Mouse (Mus musculus): ENCODE results near the gene BC025446. TPM values are rescaled to one million over a fixed set of nuclear protein-coding genes. Genes with fewer than 3 reads are reported as not detected.
A peak's percentile ranks its signal among the peaks of the same experiment; 100 is the strongest.
"Not testable (repeated sequence)": the region's sequence is repeated elsewhere in the genome, so short reads cannot be mapped to it uniquely, and the experiment has no call there.

Gene BC025446
- 0.21 and 0.85 TPM in 2 replicates for total RNA-seq (2012; rRNA removed)

DNA sequence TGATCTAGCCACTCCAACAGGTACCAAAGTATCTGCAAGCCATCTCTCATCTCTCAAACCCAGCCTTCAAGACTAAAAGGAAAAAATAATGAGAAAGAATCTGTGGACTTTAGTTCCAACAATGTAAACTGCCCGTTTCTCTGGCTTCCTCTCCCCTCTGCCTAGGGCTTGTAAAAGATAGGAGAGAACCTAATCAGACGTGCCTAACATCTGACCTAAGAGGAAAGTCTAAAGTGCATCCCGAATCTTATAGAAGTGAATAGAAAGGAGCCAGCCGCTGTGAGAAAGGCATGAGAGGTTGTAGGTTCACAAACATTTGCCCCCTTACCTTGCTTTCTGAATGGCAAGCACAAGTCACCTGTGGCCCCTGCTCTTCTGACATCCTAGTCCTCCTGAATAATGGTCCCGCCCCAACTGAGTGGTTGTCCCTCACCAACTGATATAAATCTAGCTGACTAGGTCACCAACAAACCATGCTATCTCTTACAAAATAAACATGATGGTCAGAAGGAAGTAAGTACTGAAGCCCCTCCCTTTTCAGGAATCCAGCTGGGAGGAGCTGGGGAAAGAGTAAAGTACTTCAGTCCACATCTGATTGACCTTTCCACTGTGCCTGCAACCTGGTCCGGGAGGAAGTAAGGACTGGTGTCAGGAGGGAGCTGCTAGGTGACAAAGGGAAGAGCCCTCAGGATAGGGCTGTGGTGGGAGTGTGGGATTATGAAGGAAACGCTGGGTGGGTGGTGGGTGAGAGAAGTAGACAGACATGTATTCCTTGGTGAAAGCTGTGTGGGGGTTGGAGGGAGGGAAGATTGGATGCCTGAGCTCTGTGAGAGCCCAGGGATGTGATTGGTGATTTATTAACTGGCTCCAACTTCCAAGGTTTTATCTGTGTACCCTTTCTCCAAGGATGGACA is at the start of gene BC025446:
Gene BC025446 (plus strand): TSS at position 599 of the 914 bp plus-strand sequence.
- Histone ChIP-seq H3K27ac (ENCODE audit: insufficient read depth, low read depth, low read length, poor library complexity, severe bottlenecking) (no peak within 1 kb of the TSS), H3K36me3 (ENCODE audit: control insufficient read depth, insufficient read depth, low read length, poor library complexity, severe bottlenecking) (no peaks in the 10 kb centered on the region), H3K4me3 (ENCODE audit: insufficient read depth in 1 of 2, low read depth in 1 of 2, low read length in 2 of 2, poor library complexity in 1 of 2, severe bottlenecking in 1 of 2) (no peak within 1 kb of the TSS), H3K9me3 (ENCODE audit: control insufficient read depth, insufficient read depth, low read depth, low read length) (0 out of 2 replicates have a peak, but pooled peaks cover 1% of the 10 kb centered on the region), H3K9ac (ENCODE audit: insufficient read depth, low read depth, low read length, poor library complexity, severe bottlenecking) (no peak within 1 kb of the TSS), H3K4me1 (ENCODE audit: control insufficient read depth in 2 of 2, insufficient read depth in 2 of 2, low read length in 2 of 2, poor library complexity in 1 of 2) (no peaks in the 10 kb centered on the region)
- in situ Hi-C loops (cut with MboI; ENCODE audit: low sequenced_read_pairs in 2 of 2, unreplicated experiment in 2 of 2), result no loop called here
- no peak for DNase-seq (ENCODE audit: low read depth, low spot score)
- TF ChIP-seq ZC3H11A (IDR thresholded peaks at IDR 0.05; ENCODE audit: borderline replicate concordance, low read depth, low read length), result no peak
- TF ChIP-seq CHD2 (IDR thresholded peaks at IDR 0.05; ENCODE audit: low read depth, low read length), result no peak
- TF ChIP-seq HCFC1 (IDR thresholded peaks at IDR 0.05; ENCODE audit: borderline replicate concordance, insufficient read depth, low read length), result no peak
- TF ChIP-seq MAFK (IDR thresholded peaks at IDR 0.05; ENCODE audit: insufficient read depth, low read depth, low read length), result no peak
- TF ChIP-seq ZNF384 (IDR thresholded peaks at IDR 0.05; ENCODE audit: low read depth, low read length), result no peak

- Histone ChIP-seq H3K4me3 (ENCODE audit: insufficient read depth in 1 of 2, low read depth in 1 of 2, low read length in 2 of 2, poor library complexity in 1 of 2, severe bottlenecking in 1 of 2) (no peak overlapping the region), H3K9ac (ENCODE audit: insufficient read depth, low read depth, low read length, poor library complexity, severe bottlenecking) (no peak overlapping the region), H3K9me3 (ENCODE audit: control insufficient read depth, insufficient read depth, low read depth, low read length) (no peaks in the 10 kb centered on the region), H3K27ac (ENCODE audit: insufficient read depth, low read depth, low read length, poor library complexity, severe bottlenecking) (no peak overlapping the region), H3K4me1 (ENCODE audit: control insufficient read depth in 2 of 2, insufficient read depth in 2 of 2, low read length in 2 of 2, poor library complexity in 1 of 2) (no peaks in the 10 kb centered on the region), H3K36me3 (ENCODE audit: control insufficient read depth, insufficient read depth, low read length, poor library complexity, severe bottlenecking) (no peaks in the 10 kb centered on the region)
- in situ Hi-C loops (cut with MboI; ENCODE audit: low sequenced_read_pairs in 2 of 2, unreplicated experiment in 2 of 2), result no loop called here
- DNase-seq (ENCODE audit: low read depth, low spot score), result no peak
- no peak for TF ChIP-seq ZC3H11A (IDR thresholded peaks at IDR 0.05; ENCODE audit: borderline replicate concordance, low read depth, low read length)
- TF ChIP-seq MAFK (IDR thresholded peaks at IDR 0.05; ENCODE audit: insufficient read depth, low read depth, low read length), result no peak
- no peak for TF ChIP-seq ZNF384 (IDR thresholded peaks at IDR 0.05; ENCODE audit: low read depth, low read length)
These were observed 40.7 kb upstream of the BC025446 start for GRCm38 (mm10) chr15:75175506-75175905.

GRCm38 (mm10) chr15:75186291-75186690 is 29.9 kb upstream of the BC025446 start:
- Histone ChIP-seq H3K36me3 (ENCODE audit: control insufficient read depth, insufficient read depth, low read length, poor library complexity, severe bottlenecking) (no peaks in the 10 kb centered on the region), H3K9ac (ENCODE audit: insufficient read depth, low read depth, low read length, poor library complexity, severe bottlenecking) (no peak overlapping the region), H3K9me3 (ENCODE audit: control insufficient read depth, insufficient read depth, low read depth, low read length) (no peaks in the 10 kb centered on the region), H3K4me1 (ENCODE audit: control insufficient read depth in 2 of 2, insufficient read depth in 2 of 2, low read length in 2 of 2, poor library complexity in 1 of 2) (no peaks in the 10 kb centered on the region), H3K4me3 (ENCODE audit: insufficient read depth in 1 of 2, low read depth in 1 of 2, low read length in 2 of 2, poor library complexity in 1 of 2, severe bottlenecking in 1 of 2) (no peak overlapping the region), H3K27ac (ENCODE audit: insufficient read depth, low read depth, low read length, poor library complexity, severe bottlenecking) (no peak overlapping the region)
- TF ChIP-seq MAFK (IDR thresholded peaks at IDR 0.05; ENCODE audit: insufficient read depth, low read depth, low read length), result no peak
- no peak for TF ChIP-seq ZNF384 (IDR thresholded peaks at IDR 0.05; ENCODE audit: low read depth, low read length)
- TF ChIP-seq HCFC1 (IDR thresholded peaks at IDR 0.05; ENCODE audit: borderline replicate concordance, insufficient read depth, low read length), result no peak
- no peak for TF ChIP-seq CHD2 (IDR thresholded peaks at IDR 0.05; ENCODE audit: low read depth, low read length)
- no peak for TF ChIP-seq ZC3H11A (IDR thresholded peaks at IDR 0.05; ENCODE audit: borderline replicate concordance, low read depth, low read length)
- no peak for DNase-seq (ENCODE audit: low read depth, low spot score)
- in situ Hi-C loops (cut with MboI; ENCODE audit: low sequenced_read_pairs in 2 of 2, unreplicated experiment in 2 of 2), result no loop called here

- DNase-seq (ENCODE audit: low read depth, low spot score), result peak; percentile 31
These were observed 27.1 kb upstream of the BC025446 start for GRCm38 (mm10) chr15:75189116-75189515.

DNA sequence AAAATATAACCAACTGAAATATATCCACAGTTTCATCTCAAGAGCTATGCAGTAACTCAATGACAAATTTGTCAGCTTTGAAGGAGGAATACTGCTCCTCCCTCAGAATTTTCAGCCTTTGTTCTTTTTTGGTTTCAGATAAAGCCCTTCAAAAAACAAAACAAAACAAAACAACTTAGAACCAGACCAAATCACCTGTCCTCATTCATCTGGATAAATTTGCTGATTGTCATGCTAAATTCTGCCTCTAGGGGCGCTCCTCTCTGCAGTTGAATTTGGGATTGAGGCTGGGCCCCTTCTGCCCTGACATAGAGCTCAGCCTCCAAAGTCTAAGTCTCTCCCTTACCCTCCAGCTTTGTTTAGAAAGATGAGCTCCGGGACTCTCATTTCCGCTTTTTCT is 25.6 kb upstream of the BC025446 start:
- DNase-seq (ENCODE audit: low read depth, low spot score); in situ Hi-C loops (cut with MboI; ENCODE audit: low sequenced_read_pairs in 2 of 2, unreplicated experiment in 2 of 2); H3K9me3 ChIP-seq (ENCODE audit: control insufficient read depth, insufficient read depth, low read depth, low read length); H3K27ac ChIP-seq (ENCODE audit: insufficient read depth, low read depth, low read length, poor library complexity, severe bottlenecking); H3K4me3 ChIP-seq (ENCODE audit: insufficient read depth in 1 of 2, low read depth in 1 of 2, low read length in 2 of 2, poor library complexity in 1 of 2, severe bottlenecking in 1 of 2); H3K4me1 ChIP-seq (ENCODE audit: control insufficient read depth in 2 of 2, insufficient read depth in 2 of 2, low read length in 2 of 2, poor library complexity in 1 of 2); H3K9ac ChIP-seq (ENCODE audit: insufficient read depth, low read depth, low read length, poor library complexity, severe bottlenecking); H3K36me3 ChIP-seq (ENCODE audit: control insufficient read depth, insufficient read depth, low read length, poor library complexity, severe bottlenecking): not testable (repeated sequence)

More at GRCm38 (mm10) chr15:75189116-75189515, 27.1 kb upstream of the BC025446 start:
- Histone ChIP-seq H3K4me3 (ENCODE audit: insufficient read depth in 1 of 2, low read depth in 1 of 2, low read length in 2 of 2, poor library complexity in 1 of 2, severe bottlenecking in 1 of 2) (no peak overlapping the region), H3K36me3 (ENCODE audit: control insufficient read depth, insufficient read depth, low read length, poor library complexity, severe bottlenecking) (no peaks in the 10 kb centered on the region), H3K4me1 (ENCODE audit: control insufficient read depth in 2 of 2, insufficient read depth in 2 of 2, low read length in 2 of 2, poor library complexity in 1 of 2) (no peaks in the 10 kb centered on the region), H3K9ac (ENCODE audit: insufficient read depth, low read depth, low read length, poor library complexity, severe bottlenecking) (no peak overlapping the region), H3K9me3 (ENCODE audit: control insufficient read depth, insufficient read depth, low read depth, low read length) (no peaks in the 10 kb centered on the region), H3K27ac (ENCODE audit: insufficient read depth, low read depth, low read length, poor library complexity, severe bottlenecking) (no peak overlapping the region)
- TF ChIP-seq CHD2 (IDR thresholded peaks at IDR 0.05; ENCODE audit: low read depth, low read length), result no peak
- no peak for TF ChIP-seq MAFK (IDR thresholded peaks at IDR 0.05; ENCODE audit: insufficient read depth, low read depth, low read length)
- TF ChIP-seq ZNF384 (IDR thresholded peaks at IDR 0.05; ENCODE audit: low read depth, low read length), result no peak
- no peak; the same call in 1 of the 2 replicates for TF ChIP-seq ZC3H11A (IDR thresholded peaks at IDR 0.05; ENCODE audit: borderline replicate concordance, low read depth, low read length)
- TF ChIP-seq HCFC1 (IDR thresholded peaks at IDR 0.05; ENCODE audit: borderline replicate concordance, insufficient read depth, low read length), result no peak
- in situ Hi-C loops (cut with MboI; ENCODE audit: low sequenced_read_pairs in 2 of 2, unreplicated experiment in 2 of 2), result no loop called here

Data from ES-E14 (cell line).